Mouse (Mus musculus): ENCODE data around the gene Rap1gap. TPM values are rescaled to one million over a fixed set of nuclear protein-coding genes. Genes with fewer than 3 reads are reported as not detected.
A peak's percentile ranks its signal among the peaks of the same experiment; 100 is the strongest.

Rap1gap gene
- polyA plus RNA-seq, 1 experiment from 2014 or later = 25.5 TPM

GRCm38 (mm10) chr4:137762886-137763285, 98.4 kb downstream of the Rap1gap start:
- no peak overlapping the region for H3K4me3 ChIP-seq (ENCODE audit: low read depth, low read length)
- no peaks in the 10 kb centered on the region for H3K27me3 ChIP-seq (replicated peaks; ENCODE audit: control insufficient read depth, insufficient read depth, low read length)
- ATAC-seq = no peak
- no peak for DNase-seq (ENCODE audit: low spot score)
- no peak overlapping the region for H3K4me2 ChIP-seq (ENCODE audit: low read length)
- H3K9me3 ChIP-seq (replicated peaks; ENCODE audit: control insufficient read depth, low read length) = no peaks in the 10 kb centered on the region
- WGBS = 66% methylated on average over 9 of the region's 9 CpGs
- no peaks in the 10 kb centered on the region for H3K36me3 ChIP-seq (ENCODE audit: control insufficient read depth, insufficient read depth, low read length)
- H3K27ac ChIP-seq (ENCODE audit: low read depth, low read length) = no peak overlapping the region
- H3K4me1 ChIP-seq (ENCODE audit: control insufficient read depth, insufficient read depth, low read length) = peaks cover 20% of the 10 kb centered on the region
- no peak overlapping the region for H3K9ac ChIP-seq (ENCODE audit: low read length)

- Histone ChIP-seq H3K4me2 (ENCODE audit: low read length) (no peak overlapping the region), H3K9ac (ENCODE audit: low read length) (no peak overlapping the region), H3K27ac (ENCODE audit: low read depth, low read length) (peak overlapping the region; percentile 81; the same call in 1 of the 2 replicates), H3K36me3 (ENCODE audit: control insufficient read depth, insufficient read depth, low read length) (no peaks in the 10 kb centered on the region), H3K4me1 (ENCODE audit: control insufficient read depth, insufficient read depth, low read length) (peaks cover 20% of the 10 kb centered on the region), H3K4me3 (ENCODE audit: low read depth, low read length) (no peak overlapping the region), H3K27me3 (replicated peaks; ENCODE audit: control insufficient read depth, insufficient read depth, low read length) (no peaks in the 10 kb centered on the region), H3K9me3 (replicated peaks; ENCODE audit: control insufficient read depth, low read length) (no peaks in the 10 kb centered on the region)
- 78% methylated on average over 8 of the region's 8 CpGs for WGBS
- DNase-seq (ENCODE audit: low spot score) = no peak
- ATAC-seq = no peak
Observed at GRCm38 (mm10) chr4:137763920-137764495, 99.5 kb downstream of the Rap1gap start.

- no peak for DNase-seq (ENCODE audit: low spot score)
- 70% methylated on average over 3 of the region's 3 CpGs for WGBS
Observed at GRCm38 (mm10) chr4:137764621-137765020, 100.1 kb downstream of the Rap1gap start.

DNA sequence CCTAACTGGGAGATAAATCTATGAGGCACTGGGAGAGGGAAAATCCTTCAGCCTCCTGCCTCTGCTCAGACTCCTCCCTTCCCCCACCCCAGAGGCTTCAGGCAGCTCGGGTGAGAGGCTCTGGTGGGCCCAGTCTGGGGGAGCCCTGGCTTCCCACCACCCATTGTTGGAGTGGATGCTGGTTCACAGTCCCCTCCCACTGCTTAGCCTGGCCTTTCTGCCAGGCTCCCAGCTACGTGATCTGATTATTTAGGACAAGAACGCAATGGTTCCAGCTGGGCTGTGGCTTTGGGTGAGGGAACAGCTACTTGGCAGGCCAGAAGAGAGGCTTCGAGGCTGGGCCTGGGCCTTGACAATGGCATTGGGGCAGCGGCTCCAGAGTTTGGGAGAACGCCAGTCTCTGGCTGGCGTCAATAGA, 101.0 kb downstream of the Rap1gap start:
- Histone ChIP-seq H3K36me3 (ENCODE audit: control insufficient read depth, insufficient read depth, low read length) (no peaks in the 10 kb centered on the region), H3K27me3 (replicated peaks; ENCODE audit: control insufficient read depth, insufficient read depth, low read length) (no peaks in the 10 kb centered on the region), H3K4me2 (ENCODE audit: low read length) (no peak overlapping the region), H3K4me1 (ENCODE audit: control insufficient read depth, insufficient read depth, low read length) (peaks cover 20% of the 10 kb centered on the region), H3K27ac (ENCODE audit: low read depth, low read length) (peak overlapping the region; percentile 81), H3K9ac (ENCODE audit: low read length) (peak overlapping the region; percentile 47; the same call in 1 of the 2 replicates), H3K4me3 (ENCODE audit: low read depth, low read length) (no peak overlapping the region), H3K9me3 (replicated peaks; ENCODE audit: control insufficient read depth, low read length) (no peaks in the 10 kb centered on the region)
- WGBS = 5% methylated on average over 7 of the region's 7 CpGs
- peak; percentile 95 for DNase-seq (ENCODE audit: low spot score)
- peak; percentile 98 for ATAC-seq

More at GRCm38 (mm10) chr4:137764621-137765020, 100.1 kb downstream of the Rap1gap start:
- Histone ChIP-seq H3K4me2 (ENCODE audit: low read length) (no peak overlapping the region), H3K4me3 (ENCODE audit: low read depth, low read length) (no peak overlapping the region), H3K4me1 (ENCODE audit: control insufficient read depth, insufficient read depth, low read length) (peaks cover 20% of the 10 kb centered on the region), H3K27ac (ENCODE audit: low read depth, low read length) (peak overlapping the region; percentile 81; the same call in 1 of the 2 replicates), H3K27me3 (replicated peaks; ENCODE audit: control insufficient read depth, insufficient read depth, low read length) (no peaks in the 10 kb centered on the region), H3K9me3 (replicated peaks; ENCODE audit: control insufficient read depth, low read length) (no peaks in the 10 kb centered on the region), H3K9ac (ENCODE audit: low read length) (no peak overlapping the region), H3K36me3 (ENCODE audit: control insufficient read depth, insufficient read depth, low read length) (no peaks in the 10 kb centered on the region)
- ATAC-seq = no peak

DNA sequence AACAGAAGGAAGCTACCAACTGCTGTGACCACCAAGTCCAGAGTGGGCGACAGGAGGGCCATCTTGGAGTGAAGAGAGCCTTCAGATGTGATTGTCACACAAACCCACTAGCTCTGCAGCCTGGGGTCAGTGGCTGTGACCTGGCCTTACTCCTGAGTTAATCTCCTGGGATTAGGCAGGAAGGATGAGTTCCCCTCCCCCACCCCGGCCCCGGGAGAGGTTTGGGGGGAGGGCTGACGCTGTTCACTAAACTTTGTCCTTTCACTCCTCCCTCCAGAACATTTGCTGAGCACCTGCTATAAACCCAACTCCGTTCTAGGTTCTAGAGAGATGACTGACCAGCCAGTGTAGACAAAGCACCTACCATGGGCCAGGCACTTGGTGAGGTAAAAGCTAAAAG, 101.8 kb downstream of the Rap1gap start:
- no peaks in the 10 kb centered on the region for H3K9me3 ChIP-seq (replicated peaks; ENCODE audit: control insufficient read depth, low read length)
- H3K4me2 ChIP-seq (ENCODE audit: low read length) = no peak overlapping the region
- 25% methylated on average over 5 of the region's 5 CpGs for WGBS
- H3K27me3 ChIP-seq (replicated peaks; ENCODE audit: control insufficient read depth, insufficient read depth, low read length) = no peaks in the 10 kb centered on the region
- no peak; the same call in 1 of the 2 replicates for ATAC-seq
- peak overlapping the region; percentile 81 for H3K27ac ChIP-seq (ENCODE audit: low read depth, low read length)
- peaks cover 20% of the 10 kb centered on the region for H3K4me1 ChIP-seq (ENCODE audit: control insufficient read depth, insufficient read depth, low read length)
- no peak for DNase-seq (ENCODE audit: low spot score)
- H3K36me3 ChIP-seq (ENCODE audit: control insufficient read depth, insufficient read depth, low read length) = no peaks in the 10 kb centered on the region
- no peak overlapping the region for H3K4me3 ChIP-seq (ENCODE audit: low read depth, low read length)
- H3K9ac ChIP-seq (ENCODE audit: low read length) = no peak overlapping the region

- Histone ChIP-seq H3K4me3 (ENCODE audit: low read depth, low read length) (no peak overlapping the region), H3K9me3 (replicated peaks; ENCODE audit: control insufficient read depth, low read length) (no peaks in the 10 kb centered on the region), H3K27ac (ENCODE audit: low read depth, low read length) (no peak overlapping the region), H3K9ac (ENCODE audit: low read length) (no peak overlapping the region), H3K4me1 (ENCODE audit: control insufficient read depth, insufficient read depth, low read length) (peaks cover 20% of the 10 kb centered on the region), H3K36me3 (ENCODE audit: control insufficient read depth, insufficient read depth, low read length) (no peaks in the 10 kb centered on the region), H3K27me3 (replicated peaks; ENCODE audit: control insufficient read depth, insufficient read depth, low read length) (no peaks in the 10 kb centered on the region), H3K4me2 (ENCODE audit: low read length) (no peak overlapping the region)
- WGBS = 72% methylated on average over 5 of the region's 5 CpGs
- ATAC-seq = no peak
- DNase-seq (ENCODE audit: low spot score) = no peak
Observed at GRCm38 (mm10) chr4:137768381-137768780, 103.9 kb downstream of the Rap1gap start.

DNA sequence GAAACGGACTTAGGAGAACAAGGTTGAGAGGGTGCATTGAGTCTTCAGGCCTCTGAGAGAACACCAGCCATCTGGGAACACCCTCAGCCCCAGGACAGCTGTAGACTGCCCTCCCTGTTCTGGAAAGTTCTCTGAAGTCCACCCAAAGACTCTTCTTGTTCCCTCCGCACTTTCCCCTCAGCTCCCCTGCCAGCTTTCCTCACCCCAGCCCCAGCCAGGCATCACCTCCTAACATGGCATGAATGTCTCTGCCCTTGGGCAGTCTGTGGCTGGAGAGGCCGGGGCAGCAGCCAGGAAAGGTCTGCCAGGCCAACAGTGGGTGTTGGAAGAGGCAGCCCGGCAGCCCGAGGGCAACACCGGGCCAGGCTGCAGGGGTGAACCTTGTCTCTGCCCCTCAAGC, 104.3 kb downstream of the Rap1gap start:
- DNase-seq (ENCODE audit: low spot score) = no peak
- Histone ChIP-seq H3K36me3 (ENCODE audit: control insufficient read depth, insufficient read depth, low read length) (no peaks in the 10 kb centered on the region), H3K9me3 (replicated peaks; ENCODE audit: control insufficient read depth, low read length) (no peaks in the 10 kb centered on the region), H3K27me3 (replicated peaks; ENCODE audit: control insufficient read depth, insufficient read depth, low read length) (no peaks in the 10 kb centered on the region), H3K4me2 (ENCODE audit: low read length) (no peak overlapping the region), H3K4me1 (ENCODE audit: control insufficient read depth, insufficient read depth, low read length) (peaks cover 20% of the 10 kb centered on the region), H3K9ac (ENCODE audit: low read length) (no peak overlapping the region), H3K27ac (ENCODE audit: low read depth, low read length) (no peak overlapping the region), H3K4me3 (ENCODE audit: low read depth, low read length) (no peak overlapping the region)
- no peak for ATAC-seq
- 85% methylated on average over 6 of the region's 6 CpGs for WGBS

GRCm38 (mm10) chr4:137769635-137770034, 105.1 kb downstream of the Rap1gap start:
- 71% methylated on average over 7 of the region's 7 CpGs for WGBS
- Histone ChIP-seq H3K4me3 (ENCODE audit: low read depth, low read length) (no peak overlapping the region), H3K36me3 (ENCODE audit: control insufficient read depth, insufficient read depth, low read length) (no peaks in the 10 kb centered on the region), H3K4me2 (ENCODE audit: low read length) (no peak overlapping the region), H3K9ac (ENCODE audit: low read length) (no peak overlapping the region), H3K27ac (ENCODE audit: low read depth, low read length) (no peak overlapping the region), H3K4me1 (ENCODE audit: control insufficient read depth, insufficient read depth, low read length) (peaks cover 15% of the 10 kb centered on the region), H3K9me3 (replicated peaks; ENCODE audit: control insufficient read depth, low read length) (no peaks in the 10 kb centered on the region), H3K27me3 (replicated peaks; ENCODE audit: control insufficient read depth, insufficient read depth, low read length) (no peaks in the 10 kb centered on the region)
- DNase-seq (ENCODE audit: low spot score) (no peak), ATAC-seq (no peak)

GRCm38 (mm10) chr4:137770901-137771612, 106.5 kb downstream of the Rap1gap start:
- no peak overlapping the region for H3K4me3 ChIP-seq (ENCODE audit: low read depth, low read length)
- H3K27ac ChIP-seq (ENCODE audit: low read depth, low read length) = no peak overlapping the region
- H3K9ac ChIP-seq (ENCODE audit: low read length) = no peak overlapping the region
- H3K4me1 ChIP-seq (ENCODE audit: control insufficient read depth, insufficient read depth, low read length) = peaks cover 2% of the 10 kb centered on the region
- WGBS = 79% methylated on average over 14 of the region's 14 CpGs
- no peak overlapping the region for H3K4me2 ChIP-seq (ENCODE audit: low read length)
- ATAC-seq (no peak), DNase-seq (ENCODE audit: low spot score) (no peak)
- H3K9me3 ChIP-seq (replicated peaks; ENCODE audit: control insufficient read depth, low read length) = no peaks in the 10 kb centered on the region
- no peaks in the 10 kb centered on the region for H3K36me3 ChIP-seq (ENCODE audit: control insufficient read depth, insufficient read depth, low read length)
- H3K27me3 ChIP-seq (replicated peaks; ENCODE audit: control insufficient read depth, insufficient read depth, low read length) = no peaks in the 10 kb centered on the region

Measured in forebrain, embryonic 14.5 days (tissue).